Mouse (Mus musculus) heart, postnatal 0 days (tissue): Measurements from ENCODE around the gene Nrl.

ENCODE experiments used
- CTCF ChIP-seq: IDR thresholded peaks from 2 replicates; pipeline ENCODE4 v1.5.1; 2016; ENCODE audit warnings: antibody characterized with exemption, control low read depth, low read depth
- EP300 ChIP-seq: IDR thresholded peaks from 2 replicates; pipeline ENCODE4 v1.6.1; 2016; ENCODE audit warnings: antibody characterized with exemption, low read depth

GRCm38 (mm10) chr14:55496761-55497448 lies 27.9 kb downstream of the Nrl start:
- TF ChIP-seq CTCF, result no peak
- TF ChIP-seq EP300, result no peak
